ENCODE assay signal across 9 mouse cellular contexts in the genomic region with DNA sequence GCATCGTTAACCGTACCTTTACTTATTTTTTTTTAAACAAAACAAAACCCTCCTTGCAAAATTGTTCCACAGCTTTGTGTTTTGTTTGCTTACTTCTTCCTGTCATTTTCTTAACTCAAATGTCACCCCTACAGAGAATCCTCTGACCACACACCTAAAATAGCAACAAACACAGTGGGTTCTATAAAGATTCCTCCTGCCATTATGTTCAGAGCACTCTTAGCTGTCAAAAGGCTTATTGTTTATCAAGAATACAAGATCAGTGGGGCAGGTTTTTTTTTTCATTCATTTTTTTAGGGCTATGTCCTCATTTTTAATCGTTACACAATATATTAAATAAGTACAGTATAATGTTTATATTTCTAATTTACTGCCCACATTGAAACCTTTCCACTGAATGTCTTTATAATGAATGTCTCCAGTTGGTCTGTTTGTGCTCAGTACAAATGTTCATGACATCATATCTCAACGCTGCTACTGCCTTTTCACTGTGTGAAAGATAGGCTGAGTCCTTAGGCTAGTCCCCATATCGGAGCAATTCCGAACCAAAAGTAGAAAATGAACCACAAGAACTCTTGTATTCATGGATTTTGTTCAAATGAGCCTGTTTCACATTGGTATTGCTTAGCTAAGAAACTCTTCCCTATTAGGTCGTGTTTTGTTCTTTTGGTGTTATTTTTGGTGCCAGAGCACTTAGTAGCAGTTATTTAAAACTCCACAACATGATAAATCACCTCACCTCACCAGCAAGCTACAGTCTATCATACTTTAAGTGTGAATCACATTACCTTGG. TPM values are rescaled to one million over a fixed set of nuclear protein-coding genes. Genes with fewer than 3 reads are reported as not detected.
DNase-seq lines count a peak whose midpoint lies in the region; ATAC-seq and TF ChIP-seq lines count a peak whose summit lies in the region.
"Had no signal": no experiment of that assay in that cellular context is flagged by ENCODE, and none has a peak within 500 bp of the region (broad histone marks: within the 10 kb centered on the region; RNA-seq: fewer than 3 reads in every experiment).

No protein-coding gene starts in this region.

- peak overlapping the region; percentile 96 for H3K4me3 ChIP-seq in erythroblast, embryonic 14.5 days (replicated peaks)
- peak overlapping the region; percentile 98 for H3K4me3 ChIP-seq in embryonic fibroblast, embryonic 13.5 days (ENCODE audit: insufficient read depth, low read length)
- peak overlapping the region; percentile 89 for H3K4me3 ChIP-seq in liver, embryonic 15.5 days (replicated peaks)

- peaks cover 46% of the 10 kb centered on the region for H3K4me1 ChIP-seq in erythroblast, embryonic 14.5 days (ENCODE audit: control insufficient read depth)
- peaks cover 2% of the 10 kb centered on the region; the same call in 1 of the 2 replicates for H3K4me1 ChIP-seq in embryonic fibroblast, embryonic 13.5 days (ENCODE audit: control insufficient read depth, insufficient read depth, low read length)
- peaks cover 24% of the 10 kb centered on the region for H3K4me1 ChIP-seq in liver, embryonic 15.5 days (replicated peaks)

- H3K36me3 ChIP-seq in erythroblast, embryonic 14.5 days (ENCODE audit: control insufficient read depth): no peaks in the 10 kb centered on the region; the same call in 1 of the 2 replicates
- no peaks in the 10 kb centered on the region for H3K36me3 ChIP-seq in liver, embryonic 15.5 days (replicated peaks)

- no peaks in the 10 kb centered on the region for H3K27me3 ChIP-seq in erythroblast, embryonic 14.5 days (ENCODE audit: control insufficient read depth)
- no peaks in the 10 kb centered on the region for H3K27me3 ChIP-seq in liver, embryonic 15.5 days
- H3K27me3 ChIP-seq: Patski had no signal

- H3K9ac ChIP-seq in liver, embryonic 15.5 days: peak overlapping the region; percentile 90

- no peaks in the 10 kb centered on the region for H3K9me3 ChIP-seq in erythroblast, embryonic 14.5 days (ENCODE audit: control insufficient read depth, low read length)
- H3K9me3 ChIP-seq in liver, embryonic 15.5 days (replicated peaks): no peaks in the 10 kb centered on the region

- H3K27ac ChIP-seq in embryonic fibroblast, embryonic 13.5 days (ENCODE audit: insufficient read depth, low read length): peak overlapping the region; percentile 93
- peak overlapping the region; percentile 99 for H3K27ac ChIP-seq in liver, embryonic 15.5 days (replicated peaks)

- ATAC-seq in erythroblast, adult 5-6 weeks (replicated peaks; ENCODE audit: low FRiP score, poor library complexity, severe bottlenecking): no peak
- no peak for ATAC-seq in liver, embryonic 15.5 days (ENCODE audit: insufficient read depth)

- DNase-seq in A20 (ENCODE audit: low read depth, low spot score): peak; percentile 71
- no peak for DNase-seq in thymus, postnatal 4 days
- no peak for DNase-seq in layer of hippocampus, adult 11-12 months (ENCODE audit: low spot score)
- no peak for DNase-seq in left cerebral cortex, adult 11 months (ENCODE audit: low spot score)

- peak overlapping the region; percentile 94 for H3K4me2 ChIP-seq in liver, embryonic 15.5 days

- WGBS in liver, embryonic 15.5 days (ENCODE audit: insufficient replicate concordance): 18% methylated on average over 7 of the region's 7 CpGs

- TF ChIP-seq CTCF in embryonic fibroblast, embryonic 13.5 days (IDR thresholded peaks at IDR 0.05; ENCODE audit: borderline replicate concordance, insufficient read depth, low read length): no peak

- TF ChIP-seq POLR2A in embryonic fibroblast, embryonic 13.5 days (IDR thresholded peaks at IDR 0.05; ENCODE audit: low read depth, low read length): no peak

RNA-seq across cellular contexts. Expression of gene Lnpep, which starts 1.2 kb away (rescaled TPM):
- polyA plus RNA-seq in erythroblast, embryonic 14.5 days (2012): 0.05 and 0.07 TPM in 2 replicates
- total RNA-seq in erythroblast, adult 5-6 weeks (2015; ENCODE audit: low replicate concordance): 22.4 and 25.4 TPM in 2 replicates
- 21.2 and 21.5 TPM in 2 replicates for total RNA-seq in erythroblast, adult 5-6 weeks (2017; ENCODE audit: low replicate concordance)
- 78.7 and 92.3 TPM in 2 replicates for polyA plus RNA-seq in embryonic fibroblast, embryonic 13.5 days (2011; ENCODE audit: insufficient read length, low read depth, missing spikeins)
- polyA plus RNA-seq in liver, embryonic 15.5 days (2015; fragmentation: Nextera tagmentation; extraction: Ambion mirVana): 2.8 and 2.9 TPM in 2 replicates

Comparison
In these comparisons a context has a peak if more than half of its experiments do, and no peak if none do; other contexts are left out.
1. RNA of gene Lnpep, which starts 1.2 kb away (polyA plus RNA-seq): 78.7 to 92.3 TPM in embryonic fibroblast, embryonic 13.5 days; 2.8 to 2.9 TPM in liver, embryonic 15.5 days and 0.05 to 0.07 TPM in erythroblast, embryonic 14.5 days; every median in the first group is over 10 times any median in the second.
2. Peak in every context shown above with its lines, with median percentiles within 50 percentile points of each other: H3K4me3 ChIP-seq.